Mouse (Mus musculus) ES-E14 (cell line): ENCODE measurements around the gene Gm11172. TPM values are rescaled to one million over a fixed set of nuclear protein-coding genes. Genes with fewer than 3 reads are reported as not detected.

Source experiments
- DNase-seq: peaks from one replicate; pipeline ENCODE4 v3.0.0-alpha.2; 2013; ENCODE audit warnings: low read depth, low spot score
- H3K27ac ChIP-seq: 2 replicates; pipeline ENCODE4 v1.5.1; 2012; ENCODE audit warnings: low read depth, mild to moderate bottlenecking, low read length, moderate library complexity, mixed read lengths; ENCODE audit not compliant: poor library complexity, insufficient read depth, severe bottlenecking
- H3K36me3 ChIP-seq: 2 replicates; pipeline ENCODE4 v1.6.1; 2012; ENCODE audit warnings: mild to moderate bottlenecking, low read length, moderate library complexity, mixed read lengths; ENCODE audit not compliant: control insufficient read depth, poor library complexity, insufficient read depth, severe bottlenecking
- H3K4me1 ChIP-seq, 2 experiments: fragments of 150-350 bp in 1 of 2; sonication (generic) in 1 of 2; 2 replicates each; pipeline ENCODE4 v1.6.1; 2012; ENCODE audit warnings: low read length in 2 of 2, mild to moderate bottlenecking in 1 of 2, mixed read lengths in 1 of 2; ENCODE audit not compliant: control insufficient read depth in 2 of 2, insufficient read depth in 2 of 2, poor library complexity in 1 of 2
- H3K4me3 ChIP-seq, 2 experiments: fragments of 150-350 bp in 1 of 2; sonication (generic) in 1 of 2; 2 replicates each; pipeline ENCODE4 v1.5.1; 2012; ENCODE audit warnings: low read length in 2 of 2, low read depth in 1 of 2, mild to moderate bottlenecking in 1 of 2, mixed read lengths in 1 of 2; ENCODE audit not compliant: insufficient read depth in 1 of 2, poor library complexity in 1 of 2, severe bottlenecking in 1 of 2
- H3K9ac ChIP-seq: 2 replicates; pipeline ENCODE4 v1.6.1; 2012; ENCODE audit warnings: low read depth, mild to moderate bottlenecking, low read length, mixed read lengths; ENCODE audit not compliant: poor library complexity, insufficient read depth, severe bottlenecking
- H3K9me3 ChIP-seq: fragments of 150-350 bp; sonication (generic); 2 replicates; pipeline ENCODE4 v1.6.1; 2012; ENCODE audit warnings: low read depth, mild to moderate bottlenecking, low read length; ENCODE audit not compliant: control insufficient read depth, insufficient read depth
- CHD2 ChIP-seq: IDR thresholded peaks from 2 replicates; pipeline ENCODE4 v1.6.1; 2014; ENCODE audit warnings: mild to moderate bottlenecking, low read depth, low read length, inconsistent platforms
- HCFC1 ChIP-seq: IDR thresholded peaks from 2 replicates; pipeline ENCODE4 v1.6.1; 2012; ENCODE audit warnings: low read length, inconsistent platforms, borderline replicate concordance; ENCODE audit not compliant: insufficient read depth
- MAFK ChIP-seq: IDR thresholded peaks from 2 replicates; pipeline ENCODE4 v1.6.1; 2014; ENCODE audit warnings: mild to moderate bottlenecking, low read depth, low read length, inconsistent platforms; ENCODE audit not compliant: insufficient read depth
- ZC3H11A ChIP-seq: IDR thresholded peaks from 2 replicates; pipeline ENCODE4 v1.6.1; 2012; ENCODE audit warnings: low read depth, mild to moderate bottlenecking, inconsistent platforms, low read length, borderline replicate concordance
- ZNF384 ChIP-seq: IDR thresholded peaks from 2 replicates; pipeline ENCODE4 v1.6.1; 2012; ENCODE audit warnings: low read depth, low read length, inconsistent platforms
- in situ Hi-C, 2 experiments: fragments of 600-800 bp; cut with MboI; formaldehyde crosslinking; loops; one replicate each; pipeline ENCODE4 v1.15.1; 2025; ENCODE audit warnings: low sequenced_read_pairs in 2 of 2, inconsistent platforms in 1 of 2; ENCODE audit not compliant: unreplicated experiment in 2 of 2
- total RNA-seq: library from RNA; depleted of rRNA; stranded (reverse); fragments of 300-350 nt; gene quantifications from 2 replicates; pipeline ENCODE4 v1.2.3, GENCODE M21; 2012; rRNA removed

Gm11172 gene
- total RNA-seq, 1 experiment, result not detected

DNA sequence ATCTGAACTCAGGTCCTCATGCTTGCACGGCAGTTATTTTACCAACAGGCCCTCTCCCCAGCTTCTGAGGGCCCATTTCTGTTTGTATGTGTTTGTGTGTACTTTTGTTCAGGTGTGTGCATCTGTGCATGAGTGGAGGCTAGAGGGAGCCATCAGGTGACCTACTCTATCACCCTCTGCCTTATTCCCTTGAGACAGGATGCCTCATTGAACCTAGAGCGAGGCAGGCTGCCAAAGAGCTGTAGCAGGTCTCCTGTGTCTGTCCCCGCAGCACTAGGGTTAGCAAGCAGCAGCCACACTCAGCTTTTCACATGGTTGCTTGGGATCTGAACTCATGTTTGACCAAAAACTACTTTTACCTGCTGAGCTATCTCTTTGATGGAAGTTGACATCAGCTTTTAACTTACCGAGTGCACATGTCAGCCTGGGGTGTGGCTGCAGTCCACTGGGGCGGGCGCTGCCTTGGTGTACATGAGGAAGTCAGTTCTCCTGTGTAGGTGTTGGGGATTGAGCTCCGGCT lies 47.1 kb downstream of the Gm11172 start:
- Histone ChIP-seq H3K27ac (no peak overlapping the region), H3K36me3 (no peaks in the 10 kb centered on the region), H3K9ac (no peak overlapping the region), H3K4me1 (peaks cover 0 to 2% of the 10 kb centered on the region in 2 experiments; a peak in 1 of 4 replicates), H3K9me3 (no peaks in the 10 kb centered on the region), H3K4me3 (no peak overlapping the region)
- no peak for TF ChIP-seq ZC3H11A
- no peak for TF ChIP-seq ZNF384
- TF ChIP-seq MAFK, result no peak
- no peak for DNase-seq
- in situ Hi-C loops, result loop anchor here in 1 of 2 experiments (25.0 kb wide), 1 partner anchor 297 kb away; no protein-coding TSS in a partner anchor

DNA sequence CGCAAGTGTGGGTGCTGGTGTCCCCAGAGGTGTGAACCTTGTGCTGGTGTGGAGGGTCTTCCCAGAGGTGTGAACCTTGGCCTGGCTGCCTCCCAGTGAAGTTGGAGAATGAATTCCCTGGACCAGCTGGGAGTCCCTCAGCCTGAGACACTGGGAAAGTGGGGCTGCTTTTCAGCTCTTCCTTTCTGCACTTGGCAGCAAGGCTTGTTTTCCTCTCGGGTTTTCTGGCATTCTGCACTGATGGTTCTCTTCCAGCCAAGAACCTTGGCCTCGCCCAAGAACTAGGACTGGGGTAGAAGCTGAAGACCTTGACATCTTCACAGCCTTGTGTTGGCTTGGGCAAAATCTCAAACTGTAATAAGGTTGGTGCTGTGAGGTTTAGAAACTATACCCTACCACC lies 48.7 kb downstream of the Gm11172 start:
- Histone ChIP-seq H3K9ac (no peak overlapping the region), H3K27ac (no peak overlapping the region), H3K4me1 (peaks cover 0 to 2% of the 10 kb centered on the region in 2 experiments; a peak in 1 of 4 replicates), H3K36me3 (no peaks in the 10 kb centered on the region), H3K9me3 (no peaks in the 10 kb centered on the region), H3K4me3 (no peak overlapping the region)
- TF ChIP-seq MAFK (no peak), CHD2 (no peak), ZC3H11A (no peak), ZNF384 (no peak), HCFC1 (no peak)
- in situ Hi-C loops, result loop anchor here in 1 of 2 experiments (25.0 kb wide), 1 partner anchor 299 kb away; no protein-coding TSS in a partner anchor
- DNase-seq, result no peak

Other genes starting within 250 kb of the Gm11172 start
- 2.4 and 2.5 TPM in 2 replicates for gene Socs1, start 27.4 kb upstream of the Gm11172 start, total RNA-seq
- not detected in 2 replicates for gene Tnp2, start 24.3 kb upstream of the Gm11172 start, total RNA-seq
- gene Prm3, start 22.0 kb upstream of the Gm11172 start, total RNA-seq, result not detected in 2 replicates
- not detected in 2 replicates for gene Prm2, start 16.8 kb upstream of the Gm11172 start, total RNA-seq
- not detected in 2 replicates for gene Prm1, start 7.1 kb upstream of the Gm11172 start, total RNA-seq
- 2.9 and 3.3 TPM in 2 replicates for gene Rmi2, start 22.1 kb downstream of the Gm11172 start, total RNA-seq
- 10.2 and 13.5 TPM in 2 replicates for gene Snn, start 248.0 kb downstream of the Gm11172 start, total RNA-seq